Mouse (Mus musculus) forebrain, embryonic 11.5 days (tissue): ENCODE data around the gene Sin3a. TPM values are rescaled to one million over a fixed set of nuclear protein-coding genes. Genes with fewer than 3 reads are reported as not detected.

Experiments used
- ATAC-seq: fragments of 200-750 bp; cut with Nextera tagmentation; replicated peaks from 2 replicates; pipeline ENCODE4 v1.8.0; 2017; ENCODE audit warnings: moderate TSS enrichment; ENCODE audit not compliant: low FRiP score
- DNase-seq: peaks from one replicate; pipeline ENCODE4 v3.0.0-alpha.2; 2017; ENCODE audit warnings: low spot score
- H3K27ac ChIP-seq: fragments of 300-500 bp; sonication (generic); 2 replicates; pipeline ENCODE4 v1.5.1; 2014; ENCODE audit warnings: low read depth, low read length
- H3K27me3 ChIP-seq: fragments of 300-500 bp; sonication (generic); 2 replicates; pipeline ENCODE4 v1.6.1; 2014; ENCODE audit warnings: mild to moderate bottlenecking, low read length, mixed read lengths; ENCODE audit not compliant: control insufficient read depth, insufficient read depth
- H3K36me3 ChIP-seq: fragments of 300-500 bp; sonication (generic); 2 replicates; pipeline ENCODE4 v1.6.1; 2014; ENCODE audit warnings: mild to moderate bottlenecking, low read length, moderate library complexity, mixed read lengths; ENCODE audit not compliant: control insufficient read depth, insufficient read depth
- H3K4me1 ChIP-seq: fragments of 300-500 bp; sonication (generic); replicated peaks from 2 replicates; pipeline ENCODE4 v1.6.1; 2014; ENCODE audit warnings: low read length, mixed read lengths; ENCODE audit not compliant: control insufficient read depth, insufficient read depth
- H3K4me2 ChIP-seq: fragments of 300-500 bp; sonication (generic); 2 replicates; pipeline ENCODE4 v1.6.1; 2014; ENCODE audit warnings: low read depth, mild to moderate bottlenecking, low read length, moderate library complexity, mixed read lengths; ENCODE audit not compliant: severe bottlenecking
- H3K4me3 ChIP-seq: fragments of 300-500 bp; sonication (generic); 2 replicates; pipeline ENCODE4 v1.5.1; 2014; ENCODE audit warnings: low read depth, low read length
- H3K9ac ChIP-seq: fragments of 300-500 bp; sonication (generic); 2 replicates; pipeline ENCODE4 v1.6.1; 2014; ENCODE audit warnings: low read length
- H3K9me3 ChIP-seq: fragments of 300-500 bp; sonication (generic); 2 replicates; pipeline ENCODE4 v1.6.1; 2016; ENCODE audit warnings: low read length, mixed read lengths; ENCODE audit not compliant: control insufficient read depth
- WGBS: fragments of 180-500 bp; shearing (Covaris S2); extraction: QIAGEN DNeasy Blood & Tissue Kit; methylation state at CpG from one replicate; pipeline ENCODE4 v1.1.7; 2014; 5-methylcytosine and 5-hydroxymethylcytosine counted together
- polyA plus RNA-seq: library from polyadenylated mRNA; unstranded; fragments of >200 nt; fragmentation: Nextera tagmentation; extraction: Ambion mirVana; gene quantifications from 2 replicates; pipeline ENCODE4 v1.2.1, GENCODE M21; 2014

The Sin3a gene
- polyA plus RNA-seq, 1 experiment from 2014 or later, result 71.4 TPM

DNA sequence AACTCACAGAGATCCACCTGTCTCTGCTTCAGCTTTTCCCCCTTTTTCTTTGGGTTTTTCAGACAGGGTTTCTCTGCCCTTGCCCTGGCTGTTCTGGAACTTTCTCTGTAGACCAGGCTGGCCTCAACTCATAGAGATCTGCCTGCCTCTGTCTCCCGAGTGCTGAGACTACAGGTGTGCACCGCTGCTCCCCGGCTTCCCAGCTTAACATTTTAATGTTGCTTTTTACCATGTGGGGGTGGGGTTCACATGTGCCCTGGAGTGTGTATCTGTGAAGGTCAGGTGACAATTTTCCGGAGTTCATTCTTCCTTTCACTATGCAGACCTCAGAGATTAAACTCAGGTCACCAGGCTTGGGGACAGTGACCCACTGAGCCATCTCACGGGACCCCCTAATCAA is 78.4 kb downstream of the Sin3a start:
- no peaks in the 10 kb centered on the region; the same call in 1 of the 2 replicates for H3K36me3 ChIP-seq
- whole genome bisulfite sequencing, result 90% methylated on average over 5 of the region's 5 CpGs
- no peak for DNase-seq
- no peak overlapping the region for H3K4me3 ChIP-seq
- H3K4me2 ChIP-seq, result no peak overlapping the region
- no peak overlapping the region for H3K27ac ChIP-seq
- no peak for ATAC-seq
- 0 out of 2 replicates have a peak, but pooled peaks cover 2% of the 10 kb centered on the region for H3K4me1 ChIP-seq
- no peak overlapping the region for H3K9ac ChIP-seq
- no peaks in the 10 kb centered on the region for H3K27me3 ChIP-seq
- no peaks in the 10 kb centered on the region for H3K9me3 ChIP-seq

DNA sequence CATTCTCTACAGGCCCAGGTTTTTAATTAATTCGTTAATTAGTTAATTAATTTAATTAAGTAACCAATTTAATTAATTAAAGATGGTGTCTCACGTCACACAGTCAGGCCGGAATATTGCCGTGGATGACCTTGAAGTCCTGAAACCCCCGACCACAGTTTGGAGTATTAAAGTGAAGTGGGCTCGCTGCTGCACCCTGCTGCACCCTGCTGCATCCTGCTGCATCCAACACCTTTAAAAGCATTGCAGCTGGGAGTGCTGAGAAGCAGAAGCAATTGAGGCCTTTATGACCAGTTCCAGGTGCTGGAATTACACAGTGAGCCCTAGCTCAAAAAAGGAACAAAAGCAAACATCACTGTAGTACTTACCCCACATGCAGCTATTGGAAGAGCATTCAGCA is 80.5 kb downstream of the Sin3a start:
- Histone ChIP-seq H3K9ac (no peak overlapping the region), H3K9me3 (no peaks in the 10 kb centered on the region), H3K4me2 (no peak overlapping the region), H3K27me3 (no peaks in the 10 kb centered on the region), H3K36me3 (no peaks in the 10 kb centered on the region; the same call in 1 of the 2 replicates), H3K4me1 (peaks cover 4% of the 10 kb centered on the region; the same call in 1 of the 2 replicates), H3K4me3 (no peak overlapping the region), H3K27ac (no peak overlapping the region)
- ATAC-seq, result no peak
- 53% methylated on average over 6 of the region's 6 CpGs for WGBS
- DNase-seq, result no peak

DNA sequence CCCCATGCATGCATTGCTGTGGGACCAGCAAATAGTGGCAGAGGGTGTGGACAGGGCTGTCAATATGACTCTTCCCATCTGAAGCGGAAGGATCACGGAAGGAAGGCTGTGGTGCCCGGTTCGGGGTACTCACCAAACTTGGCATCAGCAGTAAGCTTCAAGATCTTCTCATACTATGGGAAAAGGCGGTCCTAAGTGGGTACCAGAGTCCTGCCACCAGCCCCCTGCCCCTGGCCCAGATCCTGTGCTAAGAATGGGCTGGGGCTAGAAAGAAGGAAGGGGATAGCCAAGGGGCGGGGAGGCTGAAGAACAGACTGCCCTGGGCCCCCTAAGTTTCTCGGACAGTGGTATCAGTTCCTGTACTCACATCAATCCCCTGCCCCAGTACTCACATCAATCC is 84.5 kb downstream of the Sin3a start:
- Histone ChIP-seq H3K36me3 (no peaks in the 10 kb centered on the region; the same call in 1 of the 2 replicates), H3K27me3 (no peaks in the 10 kb centered on the region), H3K27ac (no peak overlapping the region), H3K9me3 (no peaks in the 10 kb centered on the region), H3K4me3 (no peak overlapping the region), H3K9ac (no peak overlapping the region), H3K4me2 (no peak overlapping the region), H3K4me1 (peaks cover 5% of the 10 kb centered on the region; the same call in 1 of the 2 replicates)
- no peak for DNase-seq
- ATAC-seq, result no peak
- 88% methylated on average over 7 of the region's 7 CpGs for WGBS

DNA sequence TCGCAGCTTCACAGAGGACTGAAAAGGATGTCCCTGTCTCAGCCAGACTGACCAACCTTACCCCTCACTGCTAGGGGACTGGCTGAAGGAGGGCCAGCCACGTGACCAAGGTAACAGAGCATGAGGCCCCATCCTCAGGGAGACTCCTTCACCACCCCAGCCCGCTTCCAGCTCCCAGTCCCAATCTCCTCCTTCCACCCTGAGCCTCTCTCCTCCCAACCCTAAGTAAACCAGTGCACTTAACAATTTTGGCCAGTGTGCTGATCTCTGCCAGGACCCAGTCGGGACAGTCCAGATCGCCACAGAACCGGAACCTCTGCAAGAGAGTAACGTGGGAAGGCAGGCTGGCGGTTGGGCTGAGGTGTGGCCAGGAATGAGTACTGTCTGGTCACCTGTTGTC is 85.0 kb downstream of the Sin3a start:
- Histone ChIP-seq H3K36me3 (no peaks in the 10 kb centered on the region; the same call in 1 of the 2 replicates), H3K9ac (no peak overlapping the region), H3K4me2 (no peak overlapping the region), H3K9me3 (no peaks in the 10 kb centered on the region), H3K4me3 (no peak overlapping the region), H3K27me3 (no peaks in the 10 kb centered on the region), H3K4me1 (peaks cover 5% of the 10 kb centered on the region; the same call in 1 of the 2 replicates), H3K27ac (no peak overlapping the region)
- no peak for ATAC-seq
- WGBS, result 88% methylated on average over 8 of the region's 8 CpGs
- DNase-seq, result no peak

DNA sequence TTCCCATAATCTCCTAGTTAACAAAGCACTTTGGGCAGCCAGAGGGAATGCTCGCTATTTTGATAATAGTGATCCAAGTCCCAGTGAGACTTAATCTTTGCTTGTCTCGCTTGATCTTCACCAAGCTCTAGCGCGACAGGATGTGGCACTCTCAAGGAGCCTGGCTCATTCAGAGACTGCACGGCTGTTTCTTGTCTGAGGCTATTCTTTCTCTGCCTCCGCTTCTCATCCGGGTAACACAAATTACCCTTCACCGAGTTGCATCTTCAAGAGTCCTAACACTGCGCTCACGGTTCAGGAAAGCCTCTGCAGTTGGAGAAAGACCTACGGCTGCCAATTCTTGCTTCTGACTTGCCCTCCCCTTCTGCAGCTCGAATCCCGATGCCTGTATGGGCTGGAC is 85.7 kb downstream of the Sin3a start:
- Histone ChIP-seq H3K4me1 (peaks cover 5% of the 10 kb centered on the region; the same call in 1 of the 2 replicates), H3K4me3 (peak overlapping the region; percentile 74), H3K27me3 (no peaks in the 10 kb centered on the region), H3K4me2 (peak overlapping the region; percentile 96), H3K9me3 (no peaks in the 10 kb centered on the region), H3K36me3 (no peaks in the 10 kb centered on the region; the same call in 1 of the 2 replicates), H3K27ac (no peak overlapping the region), H3K9ac (peak overlapping the region; percentile 70)
- ATAC-seq (no peak), DNase-seq (peak; percentile 31)
- WGBS, result 31% methylated on average over 13 of the region's 13 CpGs

DNA sequence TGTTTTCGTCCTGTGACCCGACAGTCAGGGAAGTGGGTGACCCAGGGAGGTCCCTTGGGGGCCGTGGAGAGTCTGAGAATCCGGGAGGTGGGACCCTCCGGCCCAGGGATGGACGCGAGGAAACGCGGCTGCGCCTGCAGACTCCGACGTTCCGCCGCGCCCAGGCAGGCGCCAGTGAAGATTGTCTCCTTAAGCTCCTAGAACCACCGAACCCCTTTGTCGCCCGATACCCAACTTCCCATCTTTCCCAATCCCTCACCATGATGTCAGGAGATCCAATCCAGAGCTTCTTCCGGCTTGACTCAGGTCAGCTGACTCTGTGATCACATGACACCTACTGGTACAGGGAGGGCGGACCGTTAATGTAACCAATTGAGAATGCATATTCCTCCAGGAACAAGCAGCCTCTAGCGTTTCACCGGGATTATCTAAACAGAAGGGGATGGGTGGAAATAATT is 86.2 kb downstream of the Sin3a start, which contains the start of gene Commd4:
Commd4 (minus strand) TSS at position 319 of the 458 bp plus-strand sequence.
- under 1% methylated on average over 24 of the region's 24 CpGs for WGBS
- peak within 1 kb of the TSS; percentile 74 for H3K4me3 ChIP-seq
- DNase-seq, result peak; percentile 88
- H3K27me3 ChIP-seq, result no peaks in the 10 kb centered on the region
- H3K4me1 ChIP-seq, result peaks cover 5% of the 10 kb centered on the region; the same call in 1 of the 2 replicates
- H3K36me3 ChIP-seq, result no peaks in the 10 kb centered on the region; the same call in 1 of the 2 replicates
- peak within 1 kb of the TSS; percentile 70 for H3K9ac ChIP-seq
- H3K9me3 ChIP-seq, result no peaks in the 10 kb centered on the region
- no peak within 1 kb of the TSS for H3K27ac ChIP-seq
- peak; percentile 88 for ATAC-seq
- H3K4me2 ChIP-seq, result peak within 1 kb of the TSS; percentile 96

DNA sequence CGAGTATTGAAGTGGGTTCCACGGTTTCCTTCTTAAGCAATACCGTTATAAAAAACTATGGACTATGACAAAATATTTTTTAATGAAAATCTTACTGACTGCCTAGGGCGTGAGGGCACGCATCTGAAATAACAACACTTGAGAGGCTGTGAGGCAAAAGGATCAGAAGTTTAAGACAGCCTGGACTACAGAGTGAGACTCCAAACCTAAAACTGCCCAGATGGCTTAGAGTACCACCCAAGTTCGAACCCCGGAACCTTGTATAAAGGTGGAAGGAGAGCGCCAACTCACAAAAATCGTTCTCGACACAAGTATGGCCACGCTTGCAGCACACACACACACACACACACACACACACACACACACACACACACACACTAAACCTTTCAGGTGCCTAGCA is 86.7 kb downstream of the Sin3a start:
- H3K4me1 ChIP-seq, result peaks cover 5% of the 10 kb centered on the region; the same call in 1 of the 2 replicates
- no peaks in the 10 kb centered on the region; the same call in 1 of the 2 replicates for H3K36me3 ChIP-seq
- WGBS, result 40% methylated on average over 11 of the region's 11 CpGs
- no peaks in the 10 kb centered on the region for H3K9me3 ChIP-seq
- no peak overlapping the region for H3K27ac ChIP-seq
- peak overlapping the region; percentile 40; the same call in 1 of the 2 replicates for H3K9ac ChIP-seq
- H3K4me3 ChIP-seq, result peak overlapping the region; percentile 74
- peak; percentile 50; the same call in 1 of the 2 replicates for ATAC-seq
- H3K27me3 ChIP-seq, result no peaks in the 10 kb centered on the region
- peak; percentile 40 for DNase-seq
- peak overlapping the region; percentile 96 for H3K4me2 ChIP-seq

DNA sequence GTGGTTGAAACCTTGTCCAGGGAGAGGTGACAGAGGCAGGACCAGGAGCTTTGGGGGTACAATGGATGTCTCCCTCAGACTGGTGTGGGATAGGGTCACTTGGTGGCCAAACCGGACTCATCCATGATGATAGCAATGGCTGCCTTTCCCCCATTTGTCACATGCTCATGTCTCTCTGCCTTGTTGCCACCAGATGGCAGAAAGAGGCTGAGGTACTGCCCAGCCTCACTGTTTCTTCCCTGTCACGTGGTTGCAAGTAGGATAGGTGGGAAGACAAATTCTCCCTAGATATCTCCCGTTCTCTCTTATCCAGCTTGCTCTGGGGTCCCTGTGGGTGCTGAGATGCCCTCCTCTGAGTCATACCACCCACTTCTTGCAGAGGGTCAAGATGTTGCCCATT is 90.7 kb downstream of the Sin3a start:
- Histone ChIP-seq H3K36me3 (no peaks in the 10 kb centered on the region), H3K4me2 (no peak overlapping the region), H3K4me3 (no peak overlapping the region), H3K9ac (no peak overlapping the region), H3K9me3 (no peaks in the 10 kb centered on the region), H3K27ac (no peak overlapping the region), H3K27me3 (no peaks in the 10 kb centered on the region), H3K4me1 (peaks cover 2% of the 10 kb centered on the region; the same call in 1 of the 2 replicates)
- ATAC-seq, result no peak
- no peak for DNase-seq
- 25% methylated on average over 3 of the region's 3 CpGs for WGBS

DNA sequence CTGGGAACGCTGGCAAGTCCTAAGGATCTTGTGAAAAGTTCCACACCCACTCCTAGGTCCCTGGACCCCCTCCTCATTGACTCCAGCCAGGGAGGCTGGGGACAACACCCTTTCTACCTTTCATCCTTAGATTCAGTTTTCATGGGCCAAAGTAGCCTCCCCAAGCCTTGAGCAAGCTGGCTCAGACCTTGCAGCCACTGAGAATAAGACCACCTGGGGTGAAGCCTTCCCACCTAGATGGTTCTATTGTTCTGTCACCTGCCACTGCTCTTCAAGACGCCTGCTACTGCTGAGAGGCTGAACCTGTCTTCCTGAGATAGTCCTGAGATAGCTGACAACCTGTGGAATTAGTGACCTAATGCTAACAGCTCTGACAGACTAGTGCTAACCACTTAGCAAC is 91.3 kb downstream of the Sin3a start:
- no peaks in the 10 kb centered on the region for H3K27me3 ChIP-seq
- 50% methylated on average over 2 of the region's 2 CpGs for WGBS
- no peak overlapping the region for H3K27ac ChIP-seq
- DNase-seq (no peak), ATAC-seq (no peak)
- no peak overlapping the region for H3K4me2 ChIP-seq
- H3K9me3 ChIP-seq, result no peaks in the 10 kb centered on the region
- H3K4me1 ChIP-seq, result no peaks in the 10 kb centered on the region
- H3K36me3 ChIP-seq, result no peaks in the 10 kb centered on the region
- no peak overlapping the region for H3K9ac ChIP-seq
- no peak overlapping the region for H3K4me3 ChIP-seq
